Mouse (Mus musculus) CH12.LX (cell line): ENCODE measurements around the gene Ttll11. TPM values are rescaled to one million over a fixed set of nuclear protein-coding genes. Genes with fewer than 3 reads are reported as not detected.

ENCODE experiments used
- DNase-seq: peaks from one replicate; pipeline ENCODE4 v3.0.0-alpha.2; 2013; ENCODE audit errors: extremely low read depth
- H3K27ac ChIP-seq: 2 replicates; pipeline ENCODE4 v1.5.1; 2012; ENCODE audit warnings: low read depth, mild to moderate bottlenecking, control low read depth, moderate library complexity; ENCODE audit not compliant: insufficient read depth
- H3K27me3 ChIP-seq: replicated peaks from 2 replicates; pipeline ENCODE3; 2012; ENCODE audit warnings: inconsistent platforms
- H3K36me3 ChIP-seq, 2 experiments: replicated peaks in 1 of 2; 2 replicates each; pipeline versions ENCODE3 to v1.6.1; 2012; ENCODE audit warnings: inconsistent platforms in 1 of 2, low read length in 1 of 2, mild to moderate bottlenecking in 1 of 2, mixed read lengths in 1 of 2, moderate library complexity in 1 of 2; ENCODE audit not compliant: control insufficient read depth in 1 of 2, insufficient read depth in 1 of 2
- H3K4me1 ChIP-seq, 2 experiments: 2 replicates each; pipeline ENCODE4 v1.6.1; 2012; ENCODE audit warnings: inconsistent platforms in 1 of 2, moderate library complexity in 1 of 2; ENCODE audit not compliant: insufficient read depth in 2 of 2, control insufficient read depth in 1 of 2
- H3K4me2 ChIP-seq: 2 replicates; pipeline ENCODE4 v1.6.1; 2012; ENCODE audit warnings: low read depth, mild to moderate bottlenecking, control low read depth; ENCODE audit not compliant: poor library complexity, insufficient read depth, severe bottlenecking
- H3K4me3 ChIP-seq, 3 experiments: fragments of 150-350 bp in 1 of 3; sonication (generic) in 1 of 3; replicated peaks in 1 of 3; 2 replicates each; pipeline versions ENCODE3 to v1.5.1; 2011 to 2012; ENCODE audit warnings: low read depth in 2 of 3, low read length in 2 of 3, mild to moderate bottlenecking in 2 of 3, moderate library complexity in 2 of 3, control low read depth in 1 of 3, improper control_type of control experiment in 1 of 3, inconsistent platforms in 1 of 3, mixed read lengths in 1 of 3; ENCODE audit not compliant: poor library complexity in 1 of 3
- H3K79me2 ChIP-seq: replicated peaks from 2 replicates; pipeline ENCODE4 v1.6.1; 2012; ENCODE audit warnings: mild to moderate bottlenecking, moderate library complexity; ENCODE audit not compliant: control insufficient read depth, poor library complexity, insufficient read depth, severe bottlenecking; ENCODE audit errors: extremely low read depth
- H3K9ac ChIP-seq: 2 replicates; pipeline ENCODE4 v1.6.1; 2012; ENCODE audit warnings: low read depth, mild to moderate bottlenecking, control low read depth, moderate library complexity; ENCODE audit not compliant: insufficient read depth
- H3K9me3 ChIP-seq: replicated peaks from 2 replicates; pipeline ENCODE3; 2012; ENCODE audit warnings: low read length, inconsistent platforms, mixed read lengths
- BHLHE40 ChIP-seq: IDR thresholded peaks from 2 replicates; pipeline ENCODE4 v1.6.1; 2011; ENCODE audit warnings: mild to moderate bottlenecking, low read depth, low read length, improper control_type of control experiment
- CTCF ChIP-seq, 2 experiments: IDR thresholded peaks in 1 of 2; conservative IDR thresholded peaks in 1 of 2; 2 replicates each; pipeline ENCODE4 v1.5.1; 2011 to 2012; ENCODE audit warnings: low read depth in 2 of 2, low read length in 2 of 2, improper control_type of control experiment in 1 of 2, inconsistent platforms in 1 of 2, mild to moderate bottlenecking in 1 of 2, moderate library complexity in 1 of 2
- E2F4 ChIP-seq: IDR thresholded peaks from 2 replicates; pipeline ENCODE4 v1.6.1; 2011; ENCODE audit warnings: low read depth, low read length, improper control_type of control experiment; ENCODE audit not compliant: insufficient replicate concordance
- EP300 ChIP-seq: IDR thresholded peaks from 2 replicates; pipeline ENCODE4 v1.6.1; 2011; ENCODE audit warnings: low read length, improper control_type of control experiment
- JUN ChIP-seq: IDR thresholded peaks from 2 replicates; pipeline ENCODE4 v1.6.1; 2011; ENCODE audit warnings: low read depth, mild to moderate bottlenecking, low read length, improper control_type of control experiment, moderate library complexity; ENCODE audit not compliant: insufficient read depth
- KAT2A ChIP-seq: IDR thresholded peaks from 2 replicates; pipeline ENCODE4 v1.6.1; 2012; ENCODE audit warnings: low read length, improper control_type of control experiment, inconsistent platforms; ENCODE audit not compliant: insufficient replicate concordance
- MAFK ChIP-seq: IDR thresholded peaks from 2 replicates; pipeline ENCODE4 v1.6.1; 2011; ENCODE audit warnings: low read length, improper control_type of control experiment; ENCODE audit not compliant: insufficient replicate concordance
- MAX ChIP-seq: IDR thresholded peaks from 2 replicates; pipeline ENCODE4 v1.6.1; 2011; ENCODE audit warnings: low read length, improper control_type of control experiment
- MAZ ChIP-seq: IDR thresholded peaks from 2 replicates; pipeline ENCODE4 v1.6.1; 2012; ENCODE audit warnings: low read depth, mild to moderate bottlenecking, inconsistent platforms, low read length, improper control_type of control experiment, moderate library complexity
- MEF2A ChIP-seq: IDR thresholded peaks from 2 replicates; pipeline ENCODE4 v1.6.1; 2014; ENCODE audit warnings: low read depth, mild to moderate bottlenecking, inconsistent platforms, low read length, improper control_type of control experiment, borderline replicate concordance
- POLR2A ChIP-seq: IDR thresholded peaks from 2 replicates; pipeline ENCODE4 v1.6.1; 2011; ENCODE audit warnings: low read depth, mild to moderate bottlenecking, improper control_type of control experiment, low read length
- POLR2AphosphoS2 ChIP-seq: IDR thresholded peaks from 2 replicates; pipeline ENCODE4 v1.6.1; 2011; ENCODE audit warnings: low read depth, low read length, improper control_type of control experiment
- RCOR1 ChIP-seq: conservative IDR thresholded peaks from 2 replicates; pipeline ENCODE4 v1.6.1; 2012; ENCODE audit warnings: low read depth, mild to moderate bottlenecking, inconsistent platforms, low read length, improper control_type of control experiment
- TCF12 ChIP-seq: IDR thresholded peaks from 2 replicates; pipeline ENCODE4 v1.6.1; 2014; ENCODE audit warnings: low read depth, mild to moderate bottlenecking, inconsistent platforms, low read length, improper control_type of control experiment
- USF2 ChIP-seq: conservative IDR thresholded peaks from 2 replicates; pipeline ENCODE4 v1.6.1; 2011; ENCODE audit warnings: low read depth, low read length, improper control_type of control experiment
- ZKSCAN1 ChIP-seq: IDR thresholded peaks from 2 replicates; pipeline ENCODE4 v1.6.1; 2012; ENCODE audit warnings: low read depth, inconsistent platforms, low read length, improper control_type of control experiment, borderline replicate concordance
- dilution Hi-C: fragments of 300-500 bp; cut with MboI; formaldehyde crosslinking; loops from 2 replicates; pipeline ENCODE4 v1.14.3; 2020; ENCODE audit warnings: low sequenced_read_pairs; ENCODE audit not compliant: extremely low pct_unique_long_range_greater_than_20kb, extremely low pct_ligation_motif_present
- in situ Hi-C: fragments of 300-500 bp; cut with MboI; formaldehyde crosslinking; loops from 3 replicates; pipeline ENCODE4 v1.14.3; 2019; ENCODE audit warnings: low sequenced_read_pairs, low pct_ligation_motif_present, low pct_unique_long_range_greater_than_20kb, mixed read lengths
- polyA plus RNA-seq: library from polyadenylated mRNA; unstranded; fragments of >175 nt; gene quantifications from 2 replicates; pipeline ENCODE4 v1.2.1, GENCODE M21; 2012; ENCODE audit warnings: low read depth; ENCODE audit not compliant: insufficient read length
- total RNA-seq, 2 experiments: library from RNA; depleted of rRNA; stranded (reverse); fragments of 300-350 nt in 1 of 2; fragments of >200 nt in 1 of 2; gene quantifications; 2 replicates each; pipeline ENCODE4 v1.2.3; 2012 to 2014

Ttll11 gene
- total and polyA plus RNA-seq, 3 experiments = 0.04 to 0.31 (median 0.11) TPM

- in situ Hi-C loops (no loop called here), dilution Hi-C loops (no loop called here)
- Histone ChIP-seq H3K27me3 (no peaks in the 10 kb centered on the region), H3K9me3 (no peaks in the 10 kb centered on the region), H3K27ac (no peak overlapping the region), H3K4me1 (peaks cover 0 to 20% of the 10 kb centered on the region in 2 experiments; a peak in 2 of 4 replicates), H3K36me3 (no peaks in the 10 kb centered on the region), H3K4me3 (no peak overlapping the region), H3K4me2 (no peak overlapping the region), H3K79me2 (no peaks in the 10 kb centered on the region), H3K9ac (no peak overlapping the region)
- TF ChIP-seq RCOR1 = no peak
- no peak for TF ChIP-seq MEF2A
- TF ChIP-seq EP300 = no peak
- no peak for TF ChIP-seq CTCF (conservative IDR thresholded peaks at IDR 0.05 in 1 of 2, IDR thresholded peaks at IDR 0.05 in 1 of 2; ENCODE audit: low read depth in 2 of 2, low read length in 2 of 2)
- no peak for TF ChIP-seq E2F4
- TF ChIP-seq MAX = no peak
- no peak for TF ChIP-seq USF2
- no peak for TF ChIP-seq BHLHE40
- no peak for TF ChIP-seq MAFK
- TF ChIP-seq ZKSCAN1 = no peak
- no peak for DNase-seq
Observed at GRCm38 (mm10) chr2:35775651-35776055, 204.1 kb downstream of the Ttll11 start.

- Histone ChIP-seq H3K9me3 (no peaks in the 10 kb centered on the region), H3K36me3 (no peaks in the 10 kb centered on the region), H3K4me1 (peaks cover 8 to 60% of the 10 kb centered on the region in 2 experiments; a peak in 3 of 4 replicates), H3K27me3 (no peaks in the 10 kb centered on the region), H3K79me2 (no peaks in the 10 kb centered on the region), H3K9ac (no peak overlapping the region), H3K4me2 (no peak overlapping the region), H3K27ac (no peak overlapping the region), H3K4me3 (no peak overlapping the region)
- dilution Hi-C loops (no loop called here), in situ Hi-C loops (no loop called here)
- no peak for TF ChIP-seq BHLHE40
- TF ChIP-seq KAT2A = no peak
- TF ChIP-seq CTCF (conservative IDR thresholded peaks at IDR 0.05 in 1 of 2, IDR thresholded peaks at IDR 0.05 in 1 of 2; ENCODE audit: low read depth in 2 of 2, low read length in 2 of 2) = no peak
- TF ChIP-seq POLR2AphosphoS2 = no peak
- no peak for TF ChIP-seq TCF12
- no peak for TF ChIP-seq JUN
- TF ChIP-seq MAZ = no peak
- no peak for TF ChIP-seq POLR2A
- no peak for TF ChIP-seq MAFK
- DNase-seq = no peak
Observed at GRCm38 (mm10) chr2:35770541-35770940, 209.2 kb downstream of the Ttll11 start.
